Mouse (Mus musculus) neural tube, embryonic 11.5 days (tissue): Measurements from ENCODE around the gene Gm813. TPM values are rescaled to one million over a fixed set of nuclear protein-coding genes. Genes with fewer than 3 reads are reported as not detected.

ENCODE experiments used
- ATAC-seq: fragments of 200-750 bp; cut with Nextera tagmentation; 2 replicates; pipeline ENCODE4 v1.8.0; 2017; ENCODE audit warnings: moderate number of reproducible peaks, mild to moderate bottlenecking, moderate TSS enrichment, moderate library complexity; ENCODE audit not compliant: insufficient read depth, low FRiP score, low TSS enrichment
- DNase-seq: peaks from one replicate; pipeline ENCODE4 v3.0.0-alpha.2; 2015; ENCODE audit warnings: low spot score
- H3K27ac ChIP-seq: fragments of 300-500 bp; sonication (generic); 2 replicates; pipeline ENCODE4 v1.5.1; 2014; ENCODE audit warnings: low read depth, mild to moderate bottlenecking, low read length
- H3K27me3 ChIP-seq: fragments of 300-500 bp; sonication (generic); 2 replicates; pipeline ENCODE4 v1.6.1; 2014; ENCODE audit warnings: mild to moderate bottlenecking, low read length, mixed read lengths; ENCODE audit not compliant: control insufficient read depth, insufficient read depth
- H3K36me3 ChIP-seq: fragments of 300-500 bp; sonication (generic); 2 replicates; pipeline ENCODE4 v1.6.1; 2014; ENCODE audit warnings: mild to moderate bottlenecking, low read length, moderate library complexity, mixed read lengths; ENCODE audit not compliant: control insufficient read depth, insufficient read depth
- H3K4me1 ChIP-seq: fragments of 300-500 bp; sonication (generic); 2 replicates; pipeline ENCODE4 v1.6.1; 2014; ENCODE audit warnings: low read length, mixed read lengths; ENCODE audit not compliant: control insufficient read depth, insufficient read depth
- H3K4me2 ChIP-seq: fragments of 300-500 bp; sonication (generic); 2 replicates; pipeline ENCODE4 v1.6.1; 2014; ENCODE audit warnings: low read depth, mild to moderate bottlenecking, moderate library complexity
- H3K4me3 ChIP-seq: fragments of 300-500 bp; sonication (generic); 2 replicates; pipeline ENCODE4 v1.5.1; 2014; ENCODE audit warnings: low read depth, low read length
- H3K9ac ChIP-seq: fragments of 300-500 bp; sonication (generic); 2 replicates; pipeline ENCODE4 v1.6.1; 2014; ENCODE audit warnings: mild to moderate bottlenecking, low read length
- H3K9me3 ChIP-seq: fragments of 300-500 bp; sonication (generic); 2 replicates; pipeline ENCODE4 v1.6.1; 2016; ENCODE audit warnings: low read length; ENCODE audit not compliant: control insufficient read depth
- WGBS: fragments of 180-500 bp; shearing (Covaris S2); extraction: QIAGEN DNeasy Blood & Tissue Kit; methylation state at CpG from one replicate; pipeline ENCODE4 v1.1.7; 2014; 5-methylcytosine and 5-hydroxymethylcytosine counted together
- polyA plus RNA-seq: library from polyadenylated mRNA; unstranded; fragments of >200 nt; fragmentation: Nextera tagmentation; extraction: Ambion mirVana; gene quantifications from 2 replicates; pipeline ENCODE4 v1.2.1, GENCODE M21; 2014

Gm813 gene
- polyA plus RNA-seq, 1 experiment from 2014 or later, result not detected

DNA sequence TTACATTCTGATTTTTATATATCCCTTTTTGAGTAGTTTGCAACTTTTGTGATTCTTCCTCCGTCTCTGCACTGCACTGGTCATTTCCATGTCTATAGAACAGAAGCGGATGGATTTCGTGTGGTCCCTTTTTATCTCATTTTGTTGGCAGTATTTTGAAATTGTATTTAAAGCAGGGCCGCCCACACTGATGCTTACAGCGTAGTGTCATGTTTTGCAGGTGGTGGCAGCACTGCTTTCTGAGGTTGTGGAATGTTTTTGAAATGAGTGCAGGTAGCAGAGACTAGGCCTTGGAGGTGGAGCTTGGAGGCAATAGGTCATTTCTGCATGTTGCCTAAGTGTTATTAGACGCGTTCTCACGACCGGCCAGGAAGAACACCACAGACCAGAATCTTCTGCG lies 33.2 kb upstream of the Gm813 start:
- no peaks in the 10 kb centered on the region for H3K36me3 ChIP-seq
- H3K27me3 ChIP-seq, result no peaks in the 10 kb centered on the region
- H3K4me3 ChIP-seq, result no peak overlapping the region
- H3K27ac ChIP-seq, result no peak overlapping the region
- no peaks in the 10 kb centered on the region for H3K4me1 ChIP-seq
- no peak overlapping the region for H3K4me2 ChIP-seq
- DNase-seq, result no peak
- no peaks in the 10 kb centered on the region for H3K9me3 ChIP-seq
- 94% methylated on average over 10 of the region's 10 CpGs for WGBS
- H3K9ac ChIP-seq, result no peak overlapping the region
- ATAC-seq, result no peak

DNA sequence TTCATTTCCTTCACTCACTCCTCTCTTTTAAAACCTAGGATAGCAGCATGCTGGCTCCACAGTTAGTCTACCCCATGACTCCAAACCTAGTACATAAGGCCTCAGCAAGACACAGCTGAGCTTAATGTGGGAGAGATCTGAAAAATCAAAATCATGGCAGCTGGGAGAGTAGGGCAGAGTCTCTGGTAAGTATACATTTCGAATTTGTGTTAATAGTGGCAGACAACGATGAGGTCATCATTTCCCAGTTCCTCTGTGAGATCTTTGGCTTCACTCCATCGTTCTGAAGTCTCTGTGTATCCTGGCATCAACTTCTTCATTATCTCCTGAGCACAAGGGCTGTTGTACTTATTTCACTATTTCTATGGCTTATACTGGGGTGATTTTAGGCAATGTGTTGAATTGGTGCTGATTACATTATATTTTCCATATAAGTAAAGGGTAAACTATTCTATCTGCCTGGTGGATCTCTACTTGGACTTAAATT lies 22.0 kb upstream of the Gm813 start, which contains the start of gene E330017A01Rik:
TSS of gene E330017A01Rik (minus strand) at position 51 of the 487 bp plus-strand sequence.
- Histone ChIP-seq H3K4me3 (no peak within 1 kb of the TSS), H3K9me3 (no peaks in the 10 kb centered on the region), H3K36me3 (no peaks in the 10 kb centered on the region), H3K9ac (no peak within 1 kb of the TSS), H3K4me2 (no peak within 1 kb of the TSS), H3K27ac (no peak within 1 kb of the TSS), H3K4me1 (no peaks in the 10 kb centered on the region), H3K27me3 (no peaks in the 10 kb centered on the region)
- ATAC-seq (no peak), DNase-seq (no peak)
- WGBS, result 91% methylated on average over 3 of the region's 3 CpGs

DNA sequence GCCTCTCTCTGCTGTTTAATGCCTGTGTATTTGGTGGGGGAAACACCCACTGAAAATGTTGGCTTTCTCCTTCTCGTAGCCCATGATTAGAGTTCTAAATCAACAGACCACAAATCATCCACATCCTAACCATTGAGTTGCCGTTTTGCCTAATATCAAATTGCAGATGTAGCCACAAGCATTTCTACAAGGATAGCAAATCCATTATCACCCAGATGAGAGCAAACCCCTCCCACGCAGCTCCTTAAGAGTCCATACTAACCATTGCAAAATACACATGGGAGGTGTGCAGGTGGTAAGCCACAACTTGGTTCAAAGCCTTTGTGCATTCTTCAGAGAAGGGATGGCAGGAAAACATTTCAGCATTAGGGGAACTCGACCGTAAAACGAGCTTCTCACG lies 21.2 kb upstream of the Gm813 start:
- Histone ChIP-seq H3K9me3 (no peaks in the 10 kb centered on the region), H3K36me3 (no peaks in the 10 kb centered on the region), H3K27ac (no peak overlapping the region), H3K4me1 (no peaks in the 10 kb centered on the region), H3K4me3 (no peak overlapping the region), H3K27me3 (no peaks in the 10 kb centered on the region), H3K4me2 (no peak overlapping the region), H3K9ac (no peak overlapping the region)
- WGBS, result 84% methylated on average over 7 of the region's 7 CpGs
- DNase-seq (no peak), ATAC-seq (no peak)

DNA sequence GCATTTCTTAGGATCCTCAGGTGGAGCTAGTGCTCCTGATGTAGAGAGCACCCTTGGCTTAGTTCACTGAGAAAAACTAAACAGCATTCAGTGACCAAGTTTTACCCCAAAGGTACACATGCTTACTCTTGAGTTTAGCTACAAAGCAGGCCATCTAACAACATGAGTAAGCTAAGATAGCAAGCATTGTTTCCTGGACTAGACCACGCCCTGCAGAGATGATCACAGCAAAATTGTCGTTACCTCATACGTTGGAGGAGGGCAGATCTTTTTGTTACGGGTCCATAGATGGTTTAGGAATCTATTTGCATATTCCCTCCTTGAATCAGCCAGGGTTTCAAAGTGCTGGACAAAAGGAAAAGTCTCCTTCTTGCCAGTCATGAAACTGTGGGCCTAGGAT lies 20.7 kb upstream of the Gm813 start:
- H3K9me3 ChIP-seq, result no peaks in the 10 kb centered on the region
- H3K4me2 ChIP-seq, result no peak overlapping the region
- H3K27me3 ChIP-seq, result no peaks in the 10 kb centered on the region
- no peak for ATAC-seq
- H3K9ac ChIP-seq, result no peak overlapping the region
- DNase-seq, result no peak
- no peak overlapping the region for H3K27ac ChIP-seq
- no peaks in the 10 kb centered on the region for H3K4me1 ChIP-seq
- H3K36me3 ChIP-seq, result no peaks in the 10 kb centered on the region
- H3K4me3 ChIP-seq, result no peak overlapping the region
- 89% methylated on average over 4 of the region's 4 CpGs for WGBS

DNA sequence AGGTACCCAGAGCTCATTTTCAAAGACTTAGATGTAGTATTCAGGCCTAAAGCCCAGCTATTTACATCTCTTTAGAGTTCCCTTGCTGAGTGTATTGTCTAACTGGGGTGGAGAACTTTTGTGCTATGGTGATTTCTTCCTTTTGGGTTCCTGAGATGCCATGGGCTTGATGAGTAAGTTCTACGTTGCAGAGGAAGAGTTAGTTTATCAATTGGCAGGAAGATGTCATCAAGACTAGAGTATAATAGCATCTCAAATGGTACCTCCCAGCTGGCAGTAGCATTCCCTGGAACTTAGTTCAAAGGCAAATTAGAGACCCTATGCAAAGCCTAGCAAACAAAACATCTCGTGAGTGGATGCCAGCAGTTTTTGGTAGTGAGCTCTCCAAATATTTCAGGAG lies 19.1 kb upstream of the Gm813 start:
- DNase-seq, result no peak
- Histone ChIP-seq H3K36me3 (no peaks in the 10 kb centered on the region), H3K9me3 (no peaks in the 10 kb centered on the region), H3K27me3 (no peaks in the 10 kb centered on the region), H3K27ac (no peak overlapping the region), H3K4me3 (no peak overlapping the region), H3K9ac (no peak overlapping the region), H3K4me2 (no peak overlapping the region), H3K4me1 (no peaks in the 10 kb centered on the region)
- 65% methylated on average over 2 of the region's 2 CpGs for WGBS
- ATAC-seq, result no peak

DNA sequence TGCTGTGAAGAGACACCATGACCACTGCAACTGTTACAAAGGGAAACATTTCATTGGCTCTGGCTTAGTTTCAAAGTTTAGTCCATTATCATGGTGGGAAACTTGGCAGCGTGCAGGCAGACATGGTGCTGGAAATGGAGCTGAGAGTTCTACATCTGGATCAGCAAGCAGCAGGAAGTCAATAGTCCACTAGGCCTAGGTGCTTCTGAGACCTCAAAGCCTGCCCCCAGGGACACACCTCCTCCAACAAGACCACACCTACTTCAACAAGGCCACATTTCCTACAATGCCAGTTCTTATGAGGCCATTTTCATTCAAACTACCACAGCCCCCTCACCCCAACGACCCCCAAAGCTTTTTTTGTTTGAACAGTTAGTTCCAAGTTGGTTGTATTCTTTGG lies 13.0 kb upstream of the Gm813 start:
- Histone ChIP-seq H3K9me3 (no peaks in the 10 kb centered on the region), H3K36me3 (no peaks in the 10 kb centered on the region), H3K27ac (no peak overlapping the region), H3K4me2 (no peak overlapping the region), H3K27me3 (no peaks in the 10 kb centered on the region), H3K9ac (no peak overlapping the region), H3K4me1 (no peaks in the 10 kb centered on the region), H3K4me3 (no peak overlapping the region)
- DNase-seq (no peak), ATAC-seq (no peak)
- 80% methylated on average over 2 of the region's 2 CpGs for WGBS

DNA sequence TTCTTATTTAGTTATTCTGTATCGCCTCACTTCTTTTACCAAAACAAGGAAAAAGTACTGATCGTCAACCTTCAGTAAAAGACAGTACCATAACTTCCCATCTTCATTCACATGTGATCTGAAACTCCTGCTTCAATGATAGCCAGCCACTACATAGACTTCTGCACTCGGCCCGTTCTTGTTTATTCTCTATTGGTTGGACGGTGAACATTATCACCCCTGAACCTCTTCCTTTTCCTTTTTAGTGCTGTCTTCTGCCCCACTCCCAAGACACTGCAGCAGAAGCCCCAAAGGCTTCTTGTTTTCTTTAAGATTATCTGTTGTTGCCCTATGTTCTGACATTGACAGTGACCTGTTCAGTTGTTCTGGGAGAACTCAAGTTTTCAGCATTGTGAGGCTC lies 12.2 kb upstream of the Gm813 start:
- Histone ChIP-seq H3K36me3 (no peaks in the 10 kb centered on the region), H3K4me2 (no peak overlapping the region), H3K4me1 (no peaks in the 10 kb centered on the region), H3K27me3 (no peaks in the 10 kb centered on the region), H3K9ac (no peak overlapping the region), H3K27ac (no peak overlapping the region), H3K4me3 (no peak overlapping the region), H3K9me3 (no peaks in the 10 kb centered on the region)
- no peak for ATAC-seq
- no peak for DNase-seq
- 94% methylated on average over 5 of the region's 5 CpGs for WGBS

DNA sequence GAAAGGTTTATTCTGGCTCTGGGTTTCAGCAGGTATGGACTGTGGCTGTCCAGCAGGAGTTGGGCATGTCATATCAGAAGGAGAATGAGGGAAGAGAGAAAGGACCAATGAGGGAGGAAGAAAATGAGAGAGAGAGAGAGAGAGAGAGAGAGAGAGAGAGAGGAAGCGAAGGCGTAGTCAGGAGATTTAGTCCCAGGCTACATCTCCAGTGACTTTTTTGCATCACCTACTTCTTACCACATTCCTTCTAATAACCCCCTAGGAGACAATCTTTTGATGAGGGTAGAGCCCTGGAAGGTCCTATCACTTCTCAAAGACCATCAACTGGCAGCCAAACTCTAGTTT lies 11.5 kb upstream of the Gm813 start:
- ATAC-seq (no peak), DNase-seq (no peak)
- Histone ChIP-seq H3K27me3 (no peaks in the 10 kb centered on the region), H3K9ac (no peak overlapping the region), H3K4me3 (no peak overlapping the region), H3K36me3 (no peaks in the 10 kb centered on the region), H3K9me3 (no peaks in the 10 kb centered on the region), H3K4me2 (no peak overlapping the region), H3K4me1 (no peaks in the 10 kb centered on the region), H3K27ac (no peak overlapping the region)
- WGBS, result 100% methylated on average over 2 of the region's 2 CpGs

DNA sequence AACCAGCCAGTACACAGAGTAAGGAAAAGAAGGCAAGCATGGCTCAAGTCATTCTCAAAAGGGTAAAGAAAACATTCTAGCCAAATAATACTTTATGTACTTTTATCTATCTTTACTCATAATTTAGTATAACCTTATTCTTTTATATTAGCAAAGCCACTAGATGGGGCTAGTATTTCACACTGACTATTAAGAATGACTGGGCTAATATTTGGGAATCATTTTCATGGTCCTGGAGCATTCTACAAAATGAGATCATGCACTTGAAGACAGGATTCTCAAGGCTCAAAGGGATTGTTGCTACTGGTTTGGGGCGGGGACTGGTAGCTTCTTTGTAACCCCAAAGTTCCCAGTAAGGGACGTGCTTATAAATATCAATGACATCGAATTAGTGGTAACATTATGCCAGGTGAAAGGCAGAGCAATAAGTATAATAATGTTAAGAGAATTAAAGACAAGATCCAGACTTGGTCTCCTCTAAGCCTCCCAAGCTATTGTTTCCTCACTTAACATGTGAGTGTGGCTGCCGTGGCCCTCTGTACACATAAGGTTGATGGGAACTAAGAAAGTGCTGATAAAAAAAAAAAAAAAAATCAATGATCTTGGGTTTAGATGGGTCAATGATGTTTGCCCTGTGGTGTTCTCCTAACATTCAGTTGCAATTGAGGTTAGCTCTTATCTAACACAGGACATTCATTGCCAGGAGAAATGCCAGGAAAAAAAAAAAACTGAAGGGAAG lies 11.0 kb upstream of the Gm813 start:
- no peak for DNase-seq
- Histone ChIP-seq H3K9ac (no peak overlapping the region), H3K27ac (no peak overlapping the region), H3K9me3 (no peaks in the 10 kb centered on the region), H3K36me3 (no peaks in the 10 kb centered on the region), H3K4me1 (no peaks in the 10 kb centered on the region), H3K4me2 (no peak overlapping the region), H3K4me3 (no peak overlapping the region), H3K27me3 (no peaks in the 10 kb centered on the region)
- WGBS, result 92% methylated on average over 4 of the region's 4 CpGs
- no peak for ATAC-seq
